Mouse (Mus musculus): ENCODE measurements around the gene Tldc1. TPM values are rescaled to one million over a fixed set of nuclear protein-coding genes. Genes with fewer than 3 reads are reported as not detected.

Gene Tldc1
- polyA plus RNA-seq, 1 experiment from 2014 or later = 10.3 TPM

DNA sequence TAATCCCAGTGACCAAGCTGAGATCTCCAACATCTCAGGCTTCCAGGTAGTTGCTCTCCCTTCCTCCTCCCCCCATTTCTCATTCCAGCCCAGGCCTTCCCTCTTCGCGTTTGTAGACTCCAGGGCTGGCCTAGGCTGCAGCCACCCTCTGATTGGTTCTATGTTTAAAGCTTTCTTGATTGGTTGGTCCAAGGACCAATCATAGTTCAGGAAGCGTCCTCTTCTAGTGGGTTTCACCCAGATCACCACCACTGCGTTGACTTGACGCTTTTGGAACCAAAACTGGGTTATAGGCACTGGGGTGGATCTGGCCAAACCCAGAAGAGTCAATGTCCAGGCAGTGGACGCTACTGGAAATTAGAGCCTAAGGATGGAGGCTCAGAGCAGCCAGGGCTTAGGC, 55.9 kb downstream of the Tldc1 start:
- Histone ChIP-seq H3K36me3 (ENCODE audit: insufficient read depth) (no peaks in the 10 kb centered on the region), H3K4me3 (ENCODE audit: low read depth, low read length) (no peak overlapping the region), H3K27me3 (ENCODE audit: insufficient read depth, low read length) (no peaks in the 10 kb centered on the region), H3K4me2 (no peak overlapping the region), H3K27ac (ENCODE audit: low read depth) (no peak overlapping the region), H3K9ac (no peak overlapping the region), H3K9me3 (ENCODE audit: low read depth, low read length) (no peaks in the 10 kb centered on the region), H3K4me1 (ENCODE audit: insufficient read depth) (no peaks in the 10 kb centered on the region)
- 51% methylated on average over 6 of the region's 6 CpGs for WGBS
- DNase-seq (no peak), ATAC-seq (ENCODE audit: insufficient read depth) (no peak)
- no peak for TF ChIP-seq CTCF (IDR thresholded peaks at IDR 0.05; ENCODE audit: low read depth)

DNA sequence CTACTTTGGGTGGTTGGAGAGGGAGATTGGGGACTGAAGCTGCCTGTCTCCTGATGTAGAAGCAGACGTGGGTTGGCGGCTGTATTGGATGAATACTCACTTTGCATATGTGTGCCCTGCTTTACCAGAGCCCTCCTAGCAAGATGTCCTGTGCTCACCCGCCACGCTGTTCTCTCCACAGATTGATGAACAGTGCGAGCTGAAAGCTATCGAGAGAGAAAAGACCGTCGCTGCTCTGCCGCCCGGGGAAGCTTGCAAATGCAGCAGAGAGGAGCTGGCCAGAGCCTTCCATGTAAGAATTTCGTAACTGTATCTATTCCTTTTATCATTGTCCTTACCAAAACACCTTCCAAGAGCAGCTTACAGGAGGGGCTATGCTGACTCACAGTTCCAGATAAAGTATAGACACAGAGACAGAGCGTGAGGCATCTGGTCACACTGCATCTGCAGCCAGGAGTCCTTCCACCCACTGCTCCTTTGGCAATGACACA, 59.2 kb downstream of the Tldc1 start:
- Histone ChIP-seq H3K27ac (ENCODE audit: low read depth) (no peak overlapping the region), H3K36me3 (ENCODE audit: insufficient read depth) (no peaks in the 10 kb centered on the region), H3K9ac (no peak overlapping the region), H3K9me3 (ENCODE audit: low read depth, low read length) (no peaks in the 10 kb centered on the region), H3K4me3 (ENCODE audit: low read depth, low read length) (no peak overlapping the region), H3K4me1 (ENCODE audit: insufficient read depth) (peaks cover 8% of the 10 kb centered on the region; the same call in 1 of the 2 replicates), H3K27me3 (ENCODE audit: insufficient read depth, low read length) (no peaks in the 10 kb centered on the region), H3K4me2 (no peak overlapping the region)
- ATAC-seq (ENCODE audit: insufficient read depth) = no peak
- 46% methylated on average over 12 of the region's 12 CpGs for WGBS
- DNase-seq = no peak
- no peak for TF ChIP-seq CTCF (IDR thresholded peaks at IDR 0.05; ENCODE audit: low read depth)

DNA sequence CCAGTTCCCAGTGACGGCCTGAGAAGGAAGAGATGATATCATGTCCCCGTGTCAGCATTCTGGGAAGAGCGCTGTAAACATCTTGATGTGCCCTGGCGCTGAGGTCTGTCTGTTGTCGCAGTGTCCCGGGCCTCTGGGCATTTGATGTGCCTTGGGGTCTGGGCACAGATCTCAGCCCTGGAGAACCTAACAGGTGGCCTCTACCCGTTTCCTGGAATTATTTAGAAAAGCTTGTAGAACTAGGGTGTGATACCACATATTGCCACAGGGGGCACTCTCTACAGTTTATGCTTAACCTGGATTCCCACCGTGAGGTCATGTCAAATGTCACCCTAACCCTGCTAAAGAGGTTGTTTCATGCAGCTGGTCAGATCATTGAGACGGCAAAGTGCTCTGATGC, 60.5 kb downstream of the Tldc1 start:
- Histone ChIP-seq H3K4me3 (ENCODE audit: low read depth, low read length) (no peak overlapping the region), H3K36me3 (ENCODE audit: insufficient read depth) (no peaks in the 10 kb centered on the region), H3K27me3 (ENCODE audit: insufficient read depth, low read length) (no peaks in the 10 kb centered on the region), H3K4me1 (ENCODE audit: insufficient read depth) (peaks cover 8% of the 10 kb centered on the region; the same call in 1 of the 2 replicates), H3K9me3 (ENCODE audit: low read depth, low read length) (no peaks in the 10 kb centered on the region), H3K4me2 (no peak overlapping the region), H3K27ac (ENCODE audit: low read depth) (no peak overlapping the region), H3K9ac (no peak overlapping the region)
- 60% methylated on average over 9 of the region's 9 CpGs for WGBS
- TF ChIP-seq CTCF (IDR thresholded peaks at IDR 0.05; ENCODE audit: low read depth) = peak; percentile 72
- peak; percentile 57 for DNase-seq
- no peak for ATAC-seq (ENCODE audit: insufficient read depth)

DNA sequence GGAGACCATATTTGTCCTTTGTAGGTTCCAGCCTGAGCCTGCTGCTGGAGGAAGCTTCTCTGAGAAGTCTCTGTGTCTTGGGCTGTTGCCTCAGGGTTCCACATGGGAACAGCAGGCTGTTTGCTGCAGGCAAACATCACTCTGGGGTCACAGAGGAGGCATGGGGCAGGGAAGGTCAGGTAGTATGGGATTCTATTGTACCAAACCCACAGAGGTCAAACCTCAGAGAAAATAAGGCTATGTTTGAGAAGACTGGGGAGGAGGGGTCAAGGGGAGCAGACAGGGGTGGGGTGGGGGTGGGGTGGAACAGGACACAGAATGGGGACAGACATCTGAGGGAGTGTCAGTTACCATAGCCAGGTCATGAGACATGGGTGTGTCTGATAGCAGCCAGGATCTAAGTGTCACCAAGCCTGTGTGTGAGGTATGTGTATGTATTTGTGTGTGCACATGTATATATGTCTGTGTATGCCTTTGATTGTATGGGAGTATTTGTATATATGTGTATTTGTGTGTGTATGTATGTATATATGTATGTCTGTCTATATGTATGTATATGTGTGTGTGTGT, 61.4 kb downstream of the Tldc1 start:
- TF ChIP-seq CTCF (IDR thresholded peaks at IDR 0.05; ENCODE audit: low read depth) = no peak
- Histone ChIP-seq H3K4me1 (ENCODE audit: insufficient read depth) (peaks cover 8% of the 10 kb centered on the region; the same call in 1 of the 2 replicates), H3K9me3 (ENCODE audit: low read depth, low read length) (no peaks in the 10 kb centered on the region), H3K27ac (ENCODE audit: low read depth) (no peak overlapping the region), H3K36me3 (ENCODE audit: insufficient read depth) (no peaks in the 10 kb centered on the region), H3K4me3 (ENCODE audit: low read depth, low read length) (no peak overlapping the region), H3K4me2 (no peak overlapping the region), H3K9ac (no peak overlapping the region), H3K27me3 (ENCODE audit: insufficient read depth, low read length) (no peaks in the 10 kb centered on the region)
- ATAC-seq (ENCODE audit: insufficient read depth) (no peak), DNase-seq (no peak)

DNA sequence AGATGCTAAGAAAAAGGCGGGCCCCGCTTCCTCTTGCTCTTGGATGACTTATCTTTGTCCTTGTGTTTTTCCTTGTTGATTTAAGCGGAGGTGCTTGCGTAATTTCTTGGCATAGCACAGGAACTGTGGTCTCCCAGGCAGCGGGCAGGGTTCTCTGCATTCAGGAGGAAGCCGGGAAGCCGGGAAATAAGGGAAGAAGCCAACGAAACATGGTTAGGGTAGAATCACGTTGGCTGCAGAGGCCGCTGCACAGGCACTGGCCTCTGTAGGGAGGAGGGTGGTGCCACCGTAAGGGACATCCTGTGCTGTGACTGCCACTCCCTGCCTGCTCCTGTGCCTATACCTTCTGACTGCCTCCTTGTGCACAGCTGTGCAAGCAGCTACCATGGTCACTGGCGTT, 63.0 kb downstream of the Tldc1 start:
- DNase-seq = peak; percentile 85
- Histone ChIP-seq H3K4me1 (ENCODE audit: insufficient read depth) (peaks cover 8% of the 10 kb centered on the region; the same call in 1 of the 2 replicates), H3K27ac (ENCODE audit: low read depth) (peak overlapping the region; percentile 55), H3K9me3 (ENCODE audit: low read depth, low read length) (no peaks in the 10 kb centered on the region), H3K4me2 (peak overlapping the region; percentile 24), H3K4me3 (ENCODE audit: low read depth, low read length) (no peak overlapping the region), H3K27me3 (ENCODE audit: insufficient read depth, low read length) (no peaks in the 10 kb centered on the region), H3K36me3 (ENCODE audit: insufficient read depth) (no peaks in the 10 kb centered on the region), H3K9ac (no peak overlapping the region)
- ATAC-seq (ENCODE audit: insufficient read depth) = peak; percentile 67; the same call in 1 of the 2 replicates
- TF ChIP-seq CTCF (IDR thresholded peaks at IDR 0.05; ENCODE audit: low read depth) = no peak
- WGBS = 18% methylated on average over 12 of the region's 12 CpGs

DNA sequence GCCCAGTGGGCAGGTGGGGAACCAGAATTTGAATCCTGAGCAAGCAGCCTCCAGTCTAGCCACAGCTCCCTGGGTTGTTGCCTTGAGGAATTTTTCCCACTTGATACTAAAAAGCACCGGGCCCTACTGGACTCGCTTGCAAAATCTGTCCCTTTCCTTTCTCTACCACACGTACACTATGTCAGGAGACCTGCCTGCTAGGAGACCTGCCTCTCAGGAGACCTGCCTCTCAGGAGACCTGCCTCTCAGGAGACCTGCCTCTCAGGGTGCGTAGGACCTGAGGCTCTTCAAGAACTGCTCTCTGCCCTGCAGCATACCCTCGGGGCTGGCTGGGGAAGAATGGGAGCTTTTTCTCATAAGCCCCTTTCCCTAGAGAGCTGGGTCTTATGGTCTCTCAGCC, 64.8 kb downstream of the Tldc1 start:
- TF ChIP-seq CTCF (IDR thresholded peaks at IDR 0.05; ENCODE audit: low read depth) = no peak
- Histone ChIP-seq H3K36me3 (ENCODE audit: insufficient read depth) (no peaks in the 10 kb centered on the region), H3K4me2 (no peak overlapping the region), H3K9ac (no peak overlapping the region), H3K9me3 (ENCODE audit: low read depth, low read length) (no peaks in the 10 kb centered on the region), H3K4me1 (ENCODE audit: insufficient read depth) (peaks cover 8% of the 10 kb centered on the region; the same call in 1 of the 2 replicates), H3K27ac (ENCODE audit: low read depth) (no peak overlapping the region), H3K4me3 (ENCODE audit: low read depth, low read length) (no peak overlapping the region), H3K27me3 (ENCODE audit: insufficient read depth, low read length) (no peaks in the 10 kb centered on the region)
- 69% methylated on average over 5 of the region's 5 CpGs for WGBS
- DNase-seq (no peak), ATAC-seq (ENCODE audit: insufficient read depth) (no peak)

DNA sequence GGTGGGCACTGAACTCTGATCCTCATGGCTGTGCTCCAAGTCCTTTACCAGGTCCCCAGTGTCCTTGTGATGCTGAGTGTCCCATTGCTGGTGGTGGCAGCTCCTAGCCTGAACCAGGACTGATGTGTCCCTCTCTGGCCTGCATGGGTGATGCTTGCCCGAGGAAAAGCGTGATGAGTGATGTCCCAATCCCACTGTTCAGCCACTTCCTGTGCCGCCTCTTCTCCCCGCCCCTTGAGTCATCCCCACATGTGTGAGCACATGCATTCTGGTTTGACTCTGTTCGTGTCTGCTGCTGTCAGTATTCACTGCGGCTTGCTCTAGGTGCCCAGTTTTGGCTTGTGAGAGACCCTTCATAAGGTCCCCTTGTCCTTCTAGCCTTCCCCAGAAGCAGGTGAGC, 66.0 kb downstream of the Tldc1 start:
- Histone ChIP-seq H3K4me2 (no peak overlapping the region), H3K36me3 (ENCODE audit: insufficient read depth) (no peaks in the 10 kb centered on the region), H3K27me3 (ENCODE audit: insufficient read depth, low read length) (no peaks in the 10 kb centered on the region), H3K4me3 (ENCODE audit: low read depth, low read length) (no peak overlapping the region), H3K27ac (ENCODE audit: low read depth) (no peak overlapping the region), H3K4me1 (ENCODE audit: insufficient read depth) (peaks cover 8% of the 10 kb centered on the region; the same call in 1 of the 2 replicates), H3K9ac (no peak overlapping the region), H3K9me3 (ENCODE audit: low read depth, low read length) (no peaks in the 10 kb centered on the region)
- WGBS = 45% methylated on average over 6 of the region's 6 CpGs
- ATAC-seq (ENCODE audit: insufficient read depth) (no peak), DNase-seq (peak; percentile 43)
- no peak for TF ChIP-seq CTCF (IDR thresholded peaks at IDR 0.05; ENCODE audit: low read depth)

Other genes starting within 250 kb of the Tldc1 start
- gene Mbtps1, start 219.7 kb downstream of the Tldc1 start, polyA plus RNA-seq (2014; fragmentation: Nextera tagmentation; extraction: Ambion mirVana) = 125 and 128 TPM in 2 replicates
- 25.9 and 26.8 TPM in 2 replicates for gene Hsdl1, start 203.2 kb downstream of the Tldc1 start, polyA plus RNA-seq (2014; fragmentation: Nextera tagmentation; extraction: Ambion mirVana)
- 0.24 TPM in 1 of 2 replicates, not detected in the other for gene Dnaaf1, start 203.2 kb downstream of the Tldc1 start, polyA plus RNA-seq (2014; fragmentation: Nextera tagmentation; extraction: Ambion mirVana)
- gene Taf1c, start 173.2 kb downstream of the Tldc1 start, polyA plus RNA-seq (2014; fragmentation: Nextera tagmentation; extraction: Ambion mirVana) = 9.0 and 10.4 TPM in 2 replicates
- 0.09 TPM in 1 of 2 replicates, not detected in the other for gene Adad2, start 165.7 kb downstream of the Tldc1 start, polyA plus RNA-seq (2014; fragmentation: Nextera tagmentation; extraction: Ambion mirVana)
- not detected in 2 replicates for gene Kcng4, start 142.7 kb downstream of the Tldc1 start, polyA plus RNA-seq (2014; fragmentation: Nextera tagmentation; extraction: Ambion mirVana)
- 3.0 and 3.4 TPM in 2 replicates for gene Wfdc1, start 112.1 kb downstream of the Tldc1 start, polyA plus RNA-seq (2014; fragmentation: Nextera tagmentation; extraction: Ambion mirVana)
- 1.8 and 1.9 TPM in 2 replicates for gene Atp2c2, start 78.4 kb downstream of the Tldc1 start, polyA plus RNA-seq (2014; fragmentation: Nextera tagmentation; extraction: Ambion mirVana)
- gene Cotl1, start 62.1 kb upstream of the Tldc1 start, polyA plus RNA-seq (2014; fragmentation: Nextera tagmentation; extraction: Ambion mirVana) = 201 and 204 TPM in 2 replicates
- 11.5 and 11.8 TPM in 2 replicates for gene Klhl36, start 83.8 kb upstream of the Tldc1 start, polyA plus RNA-seq (2014; fragmentation: Nextera tagmentation; extraction: Ambion mirVana)
- gene Usp10, start 131.9 kb upstream of the Tldc1 start, polyA plus RNA-seq (2014; fragmentation: Nextera tagmentation; extraction: Ambion mirVana) = 142 and 155 TPM in 2 replicates
- not detected in 2 replicates for gene Gm20388, start 132.4 kb upstream of the Tldc1 start, polyA plus RNA-seq (2014; fragmentation: Nextera tagmentation; extraction: Ambion mirVana)
- gene Crispld2, start 214.0 kb upstream of the Tldc1 start, polyA plus RNA-seq (2014; fragmentation: Nextera tagmentation; extraction: Ambion mirVana) = 4.4 and 4.9 TPM in 2 replicates